Mouse (Mus musculus): Measurements from ENCODE around the gene Mesd.
"Not testable (repeated sequence)": the region's sequence is repeated elsewhere in the genome, so short reads cannot be mapped to it uniquely, and the experiment has no call there.

The Mesd gene

GRCm38 (mm10) chr7:83878676-83879448 lies 5.4 kb upstream of the Mesd start:
- DNase-seq (ENCODE audit: low spot score in 2 of 2): no peak

GRCm38 (mm10) chr7:83882150-83882632 lies 2.1 kb upstream of the Mesd start:
- DNase-seq (ENCODE audit: low spot score in 2 of 2): no peak

- peak; percentile 20 to 22 for DNase-seq (ENCODE audit: low spot score in 2 of 2)
Measured at GRCm38 (mm10) chr7:83882633-83883275, 1.5 kb upstream of the Mesd start.

GRCm38 (mm10) chr7:83883276-83884020 lies 818 bp upstream of the Mesd start:
- DNase-seq (ENCODE audit: low spot score in 2 of 2): peak in 1 of 2 experiments; percentile 40

- DNase-seq (ENCODE audit: low spot score in 2 of 2): no peak
Measured at GRCm38 (mm10) chr7:83884921-83885532, 761 bp downstream of the Mesd start.

GRCm38 (mm10) chr7:83885835-83886234 lies 1.6 kb downstream of the Mesd start:
- DNase-seq (ENCODE audit: low spot score in 2 of 2): no peak

GRCm38 (mm10) chr7:83886366-83887129 lies 2.3 kb downstream of the Mesd start:
- no peak for DNase-seq (ENCODE audit: low spot score in 2 of 2)

GRCm38 (mm10) chr7:83889383-83889782 lies 5.1 kb downstream of the Mesd start:
- DNase-seq (ENCODE audit: low spot score in 2 of 2): no peak

GRCm38 (mm10) chr7:83889946-83890345 lies 5.7 kb downstream of the Mesd start:
- DNase-seq (ENCODE audit: low spot score in 2 of 2): not testable (repeated sequence)

- peak; percentile 89 to 95 for DNase-seq (ENCODE audit: low spot score in 2 of 2)
Measured at GRCm38 (mm10) chr7:83891433-83892332, 7.4 kb downstream of the Mesd start.

GRCm38 (mm10) chr7:83892333-83892669 lies 8.0 kb downstream of the Mesd start:
- no peak for DNase-seq (ENCODE audit: low spot score in 2 of 2)

GRCm38 (mm10) chr7:83894348-83894747 lies 10.1 kb downstream of the Mesd start:
- DNase-seq (ENCODE audit: low spot score in 2 of 2): no peak

GRCm38 (mm10) chr7:83896077-83896740 lies 11.9 kb downstream of the Mesd start:
- no peak for DNase-seq (ENCODE audit: low spot score in 2 of 2)

GRCm38 (mm10) chr7:83898267-83898666 lies 14.0 kb downstream of the Mesd start:
- DNase-seq (ENCODE audit: low spot score in 2 of 2): no peak

- DNase-seq (ENCODE audit: low spot score in 2 of 2): no peak
Measured at GRCm38 (mm10) chr7:83900519-83900918, 16.3 kb downstream of the Mesd start.

GRCm38 (mm10) chr7:83901425-83901824 lies 17.2 kb downstream of the Mesd start:
- DNase-seq (ENCODE audit: low spot score in 2 of 2): no peak

GRCm38 (mm10) chr7:83902296-83903145 lies 18.3 kb downstream of the Mesd start:
- DNase-seq (ENCODE audit: low spot score in 2 of 2): no peak

GRCm38 (mm10) chr7:83904831-83905230 lies 20.6 kb downstream of the Mesd start:
- no peak for DNase-seq (ENCODE audit: low spot score in 2 of 2)

- DNase-seq (ENCODE audit: low spot score in 2 of 2): no peak
Measured at GRCm38 (mm10) chr7:83911909-83912308, 27.6 kb downstream of the Mesd start.

Measured in frontal cortex, postnatal 25 days (tissue).